Mouse (Mus musculus) MEL (cell line): ENCODE results near the gene Erh. TPM values are rescaled to one million over a fixed set of nuclear protein-coding genes. Genes with fewer than 3 reads are reported as not detected.

Source experiments
- DNase-seq: peaks from one replicate; pipeline ENCODE4 v3.0.0; 2011; ENCODE audit warnings: low read depth, low spot score
- H3K27ac ChIP-seq: 2 replicates; pipeline ENCODE4 v1.5.1; 2012; ENCODE audit warnings: low read depth, mild to moderate bottlenecking, control low read depth, low read length, moderate library complexity; ENCODE audit not compliant: control insufficient read depth
- H3K27me3 ChIP-seq, 2 experiments: fragments of 150-350 bp in 1 of 2; sonication (generic) in 1 of 2; 2 replicates each; pipeline ENCODE4 v1.6.1; 2012; ENCODE audit warnings: low read length in 2 of 2, mild to moderate bottlenecking in 2 of 2, improper control_type of control experiment in 1 of 2, moderate library complexity in 1 of 2; ENCODE audit not compliant: insufficient read depth in 2 of 2, control insufficient read depth in 1 of 2
- H3K36me3 ChIP-seq, 2 experiments: 2 replicates each; pipeline ENCODE4 v1.6.1; 2012 to 2014; ENCODE audit warnings: low read length in 2 of 2, improper control_type of control experiment in 1 of 2, inconsistent platforms in 1 of 2, mild to moderate bottlenecking in 1 of 2; ENCODE audit not compliant: insufficient read depth in 2 of 2, control insufficient read depth in 1 of 2
- H3K4me1 ChIP-seq, 2 experiments: fragments of 150-350 bp in 1 of 2; sonication (generic) in 1 of 2; 2 replicates each; pipeline ENCODE4 v1.6.1; 2012; ENCODE audit warnings: low read length in 2 of 2, improper control_type of control experiment in 1 of 2, mild to moderate bottlenecking in 1 of 2; ENCODE audit not compliant: insufficient read depth in 2 of 2, control insufficient read depth in 1 of 2
- H3K4me3 ChIP-seq, 2 experiments: fragments of 150-350 bp in 1 of 2; sonication (generic) in 1 of 2; 2 replicates each; pipeline ENCODE4 v1.5.1; 2012; ENCODE audit warnings: low read depth in 2 of 2, low read length in 2 of 2, mild to moderate bottlenecking in 2 of 2, moderate library complexity in 2 of 2, control low read depth in 1 of 2, improper control_type of control experiment in 1 of 2; ENCODE audit not compliant: control insufficient read depth in 1 of 2, insufficient read depth in 1 of 2
- H3K79me2 ChIP-seq: 2 replicates; pipeline ENCODE4 v1.6.1; 2012; ENCODE audit warnings: mild to moderate bottlenecking, low read length, moderate library complexity; ENCODE audit not compliant: control insufficient read depth, poor library complexity, insufficient read depth
- H3K9ac ChIP-seq: 2 replicates; pipeline ENCODE4 v1.6.1; 2012; ENCODE audit warnings: low read depth, mild to moderate bottlenecking, control low read depth, low read length, moderate library complexity; ENCODE audit not compliant: control insufficient read depth, poor library complexity, severe bottlenecking
- H3K9me3 ChIP-seq: fragments of 150-350 bp; sonication (generic); replicated peaks from 2 replicates; pipeline ENCODE4 v1.6.1; 2012; ENCODE audit warnings: mild to moderate bottlenecking, low read length, improper control_type of control experiment, moderate library complexity; ENCODE audit not compliant: insufficient read depth
- BHLHE40 ChIP-seq: IDR thresholded peaks from 2 replicates; pipeline ENCODE4 v1.6.1; 2012; ENCODE audit warnings: low read depth, mild to moderate bottlenecking, inconsistent platforms, low read length, improper control_type of control experiment, borderline replicate concordance
- CTCF ChIP-seq, 3 experiments: IDR thresholded peaks in 2 of 3; conservative IDR thresholded peaks in 1 of 3; 2 replicates each; pipeline ENCODE4 v1.5.1; 2011 to 2012; ENCODE audit warnings: low read length in 3 of 3, low read depth in 2 of 3, mild to moderate bottlenecking in 2 of 3, improper control_type of control experiment in 1 of 3, inconsistent platforms in 1 of 3, mixed read lengths in 1 of 3, moderate library complexity in 1 of 3; ENCODE audit not compliant: control insufficient read depth in 1 of 3, insufficient read depth in 1 of 3, poor library complexity in 1 of 3, severe bottlenecking in 1 of 3
- E2F4 ChIP-seq: IDR thresholded peaks from 2 replicates; pipeline ENCODE4 v1.6.1; 2011; ENCODE audit warnings: low read depth, low read length, improper control_type of control experiment, borderline replicate concordance
- EP300 ChIP-seq, 2 experiments: IDR thresholded peaks; 2 replicates each; pipeline ENCODE4 v1.6.1; 2011; ENCODE audit warnings: improper control_type of control experiment in 2 of 2, low read length in 2 of 2, low read depth in 1 of 2, mild to moderate bottlenecking in 1 of 2
- ETS1 ChIP-seq: IDR thresholded peaks from 2 replicates; pipeline ENCODE4 v1.6.1; 2012; ENCODE audit warnings: low read depth, mild to moderate bottlenecking, inconsistent platforms, low read length, improper control_type of control experiment, moderate library complexity
- GABPA ChIP-seq: IDR thresholded peaks from 2 replicates; pipeline ENCODE4 v1.6.1; 2012; ENCODE audit warnings: low read depth, mild to moderate bottlenecking, inconsistent platforms, low read length, improper control_type of control experiment, moderate library complexity
- GATA1 ChIP-seq: IDR thresholded peaks from 2 replicates; pipeline ENCODE4 v1.6.1; 2011; ENCODE audit warnings: low read depth, low read length, improper control_type of control experiment
- JUND ChIP-seq: IDR thresholded peaks from 2 replicates; pipeline ENCODE4 v1.6.1; 2011; ENCODE audit warnings: low read depth, mild to moderate bottlenecking, improper control_type of control experiment, low read length
- MEF2A ChIP-seq: IDR thresholded peaks from 2 replicates; pipeline ENCODE4 v1.6.1; 2014; ENCODE audit warnings: low read depth, mild to moderate bottlenecking, inconsistent platforms, low read length, improper control_type of control experiment; ENCODE audit not compliant: poor library complexity, insufficient replicate concordance, severe bottlenecking; ENCODE audit errors: extremely low read depth
- MXI1 ChIP-seq: IDR thresholded peaks from 2 replicates; pipeline ENCODE4 v1.6.1; 2011; ENCODE audit warnings: mild to moderate bottlenecking, low read depth, low read length, improper control_type of control experiment
- MYB ChIP-seq: IDR thresholded peaks from 2 replicates; pipeline ENCODE4 v1.6.1; 2011; ENCODE audit warnings: mild to moderate bottlenecking, low read depth, low read length, improper control_type of control experiment
- MYC ChIP-seq: IDR thresholded peaks from 2 replicates; pipeline ENCODE4 v1.6.1; 2011; ENCODE audit warnings: low read depth, mild to moderate bottlenecking, low read length, improper control_type of control experiment, moderate library complexity
- NELFE ChIP-seq: IDR thresholded peaks from 2 replicates; pipeline ENCODE4 v1.6.1; 2011; ENCODE audit warnings: low read depth, low read length, improper control_type of control experiment
- POLR2AphosphoS2 ChIP-seq: IDR thresholded peaks from 2 replicates; pipeline ENCODE4 v1.6.1; 2011; ENCODE audit warnings: low read length, improper control_type of control experiment
- RAD21 ChIP-seq: IDR thresholded peaks from 2 replicates; pipeline ENCODE4 v1.6.1; 2011; ENCODE audit warnings: mild to moderate bottlenecking, low read depth, low read length, improper control_type of control experiment
- RCOR1 ChIP-seq: IDR thresholded peaks from 2 replicates; pipeline ENCODE4 v1.6.1; 2012; ENCODE audit warnings: low read depth, mild to moderate bottlenecking, inconsistent platforms, low read length, improper control_type of control experiment
- SIN3A ChIP-seq: IDR thresholded peaks from 2 replicates; pipeline ENCODE4 v1.6.1; 2012; ENCODE audit warnings: low read length, improper control_type of control experiment, inconsistent platforms
- SMC3 ChIP-seq: IDR thresholded peaks from 2 replicates; pipeline ENCODE4 v1.6.1; 2011; ENCODE audit warnings: low read depth, low read length, improper control_type of control experiment
- UBTF ChIP-seq: IDR thresholded peaks from 2 replicates; pipeline ENCODE4 v1.6.1; 2012; ENCODE audit warnings: low read depth, mild to moderate bottlenecking, inconsistent platforms, low read length, improper control_type of control experiment, moderate library complexity, borderline replicate concordance; ENCODE audit not compliant: insufficient read depth
- ZKSCAN1 ChIP-seq: IDR thresholded peaks from 2 replicates; pipeline ENCODE4 v1.6.1; 2012; ENCODE audit warnings: low read depth, mild to moderate bottlenecking, inconsistent platforms, low read length, improper control_type of control experiment, moderate library complexity
- ZMIZ1 ChIP-seq: IDR thresholded peaks from 2 replicates; pipeline ENCODE4 v1.6.1; 2012; ENCODE audit warnings: low read depth, mild to moderate bottlenecking, inconsistent platforms, low read length, improper control_type of control experiment, moderate library complexity
- polyA plus RNA-seq, 2 experiments: library from polyadenylated mRNA; stranded (reverse) in 1 of 2; unstranded in 1 of 2; fragments of >175 nt in 1 of 2; fragments of >200 nt in 1 of 2; gene quantifications; 2 replicates each; pipeline versions ENCODE4 v1.2.1 to v1.2.4; 2012; ENCODE audit warnings: low replicate concordance in 2 of 2, low read depth in 1 of 2; ENCODE audit not compliant: insufficient read length in 2 of 2, insufficient read depth in 1 of 2, missing spikeins in 1 of 2
- total RNA-seq: library from RNA; depleted of rRNA; stranded (reverse); fragments of 300-350 nt; gene quantifications from 2 replicates; pipeline ENCODE4 v1.2.3, GENCODE M21; 2012

Gene Erh
- total and polyA plus RNA-seq, 3 experiments: 299 to 343 TPM; not detected in 1

- peak; percentile 79 for DNase-seq
- H3K36me3 ChIP-seq: peaks cover 0 to 2% of the 10 kb centered on the region in 2 experiments; a peak in 2 of 4 replicates
- no peak overlapping the region for H3K27ac ChIP-seq
- peaks cover 0 to under 1% of the 10 kb centered on the region in 2 experiments; a peak in 1 of 4 replicates for H3K4me1 ChIP-seq
- H3K4me3 ChIP-seq: no peak overlapping the region
- H3K9ac ChIP-seq: no peak overlapping the region
- peak; percentile 81 to 96 (median 85) for TF ChIP-seq CTCF (IDR thresholded peaks at IDR 0.05 in 2 of 3, conservative IDR thresholded peaks at IDR 0.05 in 1 of 3; ENCODE audit: control insufficient read depth in 1 of 3, insufficient read depth in 1 of 3, low read depth in 2 of 3, low read length in 3 of 3, poor library complexity in 1 of 3, severe bottlenecking in 1 of 3)
- TF ChIP-seq ZKSCAN1: no peak
- TF ChIP-seq SIN3A: no peak
- no peak for TF ChIP-seq BHLHE40
- no peak for TF ChIP-seq JUND
- TF ChIP-seq UBTF: no peak
- peak; percentile 59 for TF ChIP-seq SMC3
- TF ChIP-seq ETS1: no peak
- TF ChIP-seq MYC: no peak
- TF ChIP-seq MEF2A: no peak
- TF ChIP-seq RAD21: peak; percentile 40
- no peak for TF ChIP-seq NELFE
- TF ChIP-seq MYB: no peak
- TF ChIP-seq E2F4: no peak
- TF ChIP-seq MXI1: no peak
- no peaks in the 10 kb centered on the region for H3K79me2 ChIP-seq
- no peaks in the 10 kb centered on the region for H3K27me3 ChIP-seq
- no peaks in the 10 kb centered on the region for H3K9me3 ChIP-seq
Measured at GRCm38 (mm10) chr12:80673170-80673569, 29.0 kb upstream of the Erh start.

- Histone ChIP-seq H3K27ac (no peak overlapping the region), H3K9me3 (no peaks in the 10 kb centered on the region), H3K4me3 (no peak overlapping the region), H3K9ac (no peak overlapping the region), H3K4me1 (peaks cover 2 to 3% of the 10 kb centered on the region in 2 experiments; a peak in 2 of 4 replicates), H3K27me3 (no peaks in the 10 kb centered on the region), H3K36me3 (peaks cover 7 to 8% of the 10 kb centered on the region in 2 experiments), H3K79me2 (no peaks in the 10 kb centered on the region)
- peak; percentile 29 for DNase-seq
- TF ChIP-seq POLR2AphosphoS2 (no peak), GATA1 (peak; percentile 46; the same call in 1 of the 2 replicates), RCOR1 (peak; percentile 67; the same call in 1 of the 2 replicates), ZMIZ1 (no peak), EP300 (IDR thresholded peaks at IDR 0.05; ENCODE audit: low read depth in 1 of 2, low read length in 2 of 2) (peak; percentile 46 to 56; a peak in 3 of 4 replicates), GABPA (no peak)
Measured at GRCm38 (mm10) chr12:80668391-80668790, 24.2 kb upstream of the Erh start.
